Mouse (Mus musculus) lung, embryonic 15.5 days (tissue): ENCODE data around the gene Rnf121. TPM values are rescaled to one million over a fixed set of nuclear protein-coding genes. Genes with fewer than 3 reads are reported as not detected.
"Not testable (repeated sequence)": the region's sequence is repeated elsewhere in the genome, so short reads cannot be mapped to it uniquely, and the experiment has no call there.

Experiments used
- ATAC-seq: fragments of 200-750 bp; cut with Nextera tagmentation; 2 replicates; pipeline ENCODE4 v1.8.0; 2017; ENCODE audit warnings: moderate number of reproducible peaks, borderline replicate concordance; ENCODE audit not compliant: low FRiP score, low TSS enrichment; ENCODE audit errors: extremely low read depth
- H3K27ac ChIP-seq: fragments of 300-500 bp; sonication (generic); 2 replicates; pipeline ENCODE4 v1.5.1; 2015; ENCODE audit warnings: moderate library complexity, mild to moderate bottlenecking, inconsistent platforms
- H3K27me3 ChIP-seq: fragments of 300-500 bp; sonication (generic); 2 replicates; pipeline ENCODE4 v1.6.1; 2015; ENCODE audit warnings: inconsistent platforms
- H3K36me3 ChIP-seq: fragments of 300-500 bp; sonication (generic); 2 replicates; pipeline ENCODE4 v1.6.1; 2015; ENCODE audit warnings: inconsistent platforms
- H3K4me1 ChIP-seq: fragments of 300-500 bp; sonication (generic); 2 replicates; pipeline ENCODE4 v1.6.1; 2015; ENCODE audit warnings: inconsistent platforms
- H3K4me2 ChIP-seq: fragments of 300-500 bp; sonication (generic); 2 replicates; pipeline ENCODE4 v1.6.1; 2015; ENCODE audit warnings: inconsistent platforms, mild to moderate bottlenecking, moderate library complexity
- H3K4me3 ChIP-seq: fragments of 300-500 bp; sonication (generic); 2 replicates; pipeline ENCODE4 v1.5.1; 2015; ENCODE audit warnings: mild to moderate bottlenecking, inconsistent platforms
- H3K9ac ChIP-seq: fragments of 300-500 bp; sonication (generic); 2 replicates; pipeline ENCODE4 v1.6.1; 2015; ENCODE audit warnings: inconsistent platforms
- H3K9me3 ChIP-seq: fragments of 300-500 bp; sonication (generic); 2 replicates; pipeline ENCODE4 v1.6.1; 2016; ENCODE audit warnings: inconsistent platforms
- WGBS: fragments of 180-500 bp; shearing (Covaris S2); methylation state at CpG from one replicate; pipeline ENCODE4 v1.1.7; 2015; 5-methylcytosine and 5-hydroxymethylcytosine counted together
- polyA plus RNA-seq: library from polyadenylated mRNA; unstranded; fragments of >200 nt; fragmentation: Nextera tagmentation; extraction: Ambion mirVana; gene quantifications from 2 replicates; pipeline ENCODE4 v1.2.1, GENCODE M21; 2015

Rnf121 gene
- polyA plus RNA-seq, 1 experiment from 2014 or later, result 25.3 TPM

GRCm38 (mm10) chr7:102061353-102061752, 3.9 kb downstream of the Rnf121 start:
- Histone ChIP-seq H3K4me3 (no peak overlapping the region), H3K27ac (no peak overlapping the region), H3K27me3 (no peaks in the 10 kb centered on the region), H3K4me2 (no peak overlapping the region), H3K36me3 (peaks cover 15% of the 10 kb centered on the region; the same call in 1 of the 2 replicates), H3K4me1 (peaks cover 17% of the 10 kb centered on the region), H3K9ac (no peak overlapping the region), H3K9me3 (no peaks in the 10 kb centered on the region)
- no peak for ATAC-seq
- WGBS, result 84% methylated on average over 3 of the region's 3 CpGs

- H3K4me1 ChIP-seq, ATAC-seq, H3K9ac ChIP-seq, H3K27ac ChIP-seq, H3K9me3 ChIP-seq, H3K4me3 ChIP-seq, H3K27me3 ChIP-seq, H3K36me3 ChIP-seq, H3K4me2 ChIP-seq: not testable (repeated sequence)
Observed at GRCm38 (mm10) chr7:102048524-102048923, 16.7 kb downstream of the Rnf121 start.

- no peak overlapping the region for H3K4me3 ChIP-seq
- no peaks in the 10 kb centered on the region for H3K27me3 ChIP-seq
- peaks cover 41% of the 10 kb centered on the region for H3K36me3 ChIP-seq
- H3K9ac ChIP-seq, result no peak overlapping the region
- ATAC-seq, result no peak
- H3K4me1 ChIP-seq, result no peaks in the 10 kb centered on the region
- no peak overlapping the region for H3K27ac ChIP-seq
- 53% methylated on average over 2 of the region's 2 CpGs for WGBS
- no peaks in the 10 kb centered on the region for H3K9me3 ChIP-seq
- H3K4me2 ChIP-seq, result no peak overlapping the region
Observed at GRCm38 (mm10) chr7:102042314-102042713, 23.0 kb downstream of the Rnf121 start.

GRCm38 (mm10) chr7:102037318-102037717, 28.0 kb downstream of the Rnf121 start:
- H3K27ac ChIP-seq, result no peak overlapping the region
- H3K4me2 ChIP-seq, result no peak overlapping the region
- no peak overlapping the region for H3K9ac ChIP-seq
- no peaks in the 10 kb centered on the region for H3K9me3 ChIP-seq
- H3K27me3 ChIP-seq, result no peaks in the 10 kb centered on the region
- WGBS, result 93% methylated on average over 3 of the region's 3 CpGs
- no peak overlapping the region for H3K4me3 ChIP-seq
- H3K36me3 ChIP-seq, result peaks cover 84% of the 10 kb centered on the region
- no peaks in the 10 kb centered on the region for H3K4me1 ChIP-seq
- no peak for ATAC-seq

GRCm38 (mm10) chr7:102035534-102035933, 29.7 kb downstream of the Rnf121 start:
- H3K9ac ChIP-seq, result no peak overlapping the region
- no peaks in the 10 kb centered on the region for H3K27me3 ChIP-seq
- H3K9me3 ChIP-seq, result no peaks in the 10 kb centered on the region
- H3K4me1 ChIP-seq, result no peaks in the 10 kb centered on the region
- peaks cover 91% of the 10 kb centered on the region for H3K36me3 ChIP-seq
- no peak overlapping the region for H3K4me3 ChIP-seq
- ATAC-seq, result no peak
- WGBS, result 85% methylated on average over 2 of the region's 2 CpGs
- no peak overlapping the region for H3K27ac ChIP-seq
- H3K4me2 ChIP-seq, result no peak overlapping the region

- H3K4me3 ChIP-seq, result no peak overlapping the region
- no peak overlapping the region for H3K9ac ChIP-seq
- 92% methylated on average over 1 of the region's 1 CpGs for WGBS
- peaks cover 86% of the 10 kb centered on the region for H3K36me3 ChIP-seq
- H3K4me1 ChIP-seq, result no peaks in the 10 kb centered on the region
- H3K4me2 ChIP-seq, result no peak overlapping the region
- H3K27me3 ChIP-seq, result no peaks in the 10 kb centered on the region
- no peak for ATAC-seq
- H3K27ac ChIP-seq, result no peak overlapping the region
- no peaks in the 10 kb centered on the region for H3K9me3 ChIP-seq
Observed at GRCm38 (mm10) chr7:102034904-102035303, 30.4 kb downstream of the Rnf121 start.

- no peak for ATAC-seq
- H3K27ac ChIP-seq, result no peak overlapping the region
- no peak overlapping the region for H3K9ac ChIP-seq
- WGBS, result 87% methylated on average over 2 of the region's 2 CpGs
- no peak overlapping the region for H3K4me2 ChIP-seq
- no peaks in the 10 kb centered on the region for H3K9me3 ChIP-seq
- H3K4me1 ChIP-seq, result no peaks in the 10 kb centered on the region
- peaks cover 63% of the 10 kb centered on the region for H3K36me3 ChIP-seq
- no peak overlapping the region for H3K4me3 ChIP-seq
- H3K27me3 ChIP-seq, result no peaks in the 10 kb centered on the region
Observed at GRCm38 (mm10) chr7:102025187-102026119, 39.8 kb downstream of the Rnf121 start.

- Histone ChIP-seq H3K4me3 (no peak overlapping the region), H3K36me3 (peaks cover 61% of the 10 kb centered on the region), H3K27me3 (no peaks in the 10 kb centered on the region), H3K4me2 (no peak overlapping the region), H3K27ac (no peak overlapping the region), H3K9me3 (no peaks in the 10 kb centered on the region), H3K9ac (no peak overlapping the region), H3K4me1 (no peaks in the 10 kb centered on the region)
- 90% methylated on average over 9 of the region's 9 CpGs for WGBS
- ATAC-seq, result no peak
Observed at GRCm38 (mm10) chr7:102023821-102024220, 41.4 kb downstream of the Rnf121 start.

- H3K4me1 ChIP-seq, H3K27me3 ChIP-seq, H3K9me3 ChIP-seq, ATAC-seq, H3K9ac ChIP-seq, H3K4me2 ChIP-seq, H3K4me3 ChIP-seq, H3K27ac ChIP-seq: not testable (repeated sequence)
- peaks cover 70% of the 10 kb centered on the region for H3K36me3 ChIP-seq
- 87% methylated on average over 2 of the region's 2 CpGs for WGBS
Observed at GRCm38 (mm10) chr7:102020934-102021333, 44.3 kb downstream of the Rnf121 start.

GRCm38 (mm10) chr7:102019362-102019761, 45.9 kb downstream of the Rnf121 start:
- no peaks in the 10 kb centered on the region for H3K27me3 ChIP-seq
- H3K9me3 ChIP-seq, result no peaks in the 10 kb centered on the region
- H3K4me3 ChIP-seq, result no peak overlapping the region
- H3K27ac ChIP-seq, result no peak overlapping the region
- ATAC-seq, result no peak
- H3K36me3 ChIP-seq, result peaks cover 76% of the 10 kb centered on the region
- no peak overlapping the region for H3K4me2 ChIP-seq
- H3K4me1 ChIP-seq, result no peaks in the 10 kb centered on the region
- H3K9ac ChIP-seq, result no peak overlapping the region
- WGBS, result 51% methylated on average over 3 of the region's 3 CpGs

GRCm38 (mm10) chr7:102018590-102018989, 46.7 kb downstream of the Rnf121 start, which contains the start of gene Il18bp:
Il18bp (minus strand) TSS chr7:102018690.
- Histone ChIP-seq H3K27ac (no peak within 1 kb of the TSS), H3K4me3 (no peak within 1 kb of the TSS), H3K9ac (no peak within 1 kb of the TSS), H3K9me3 (no peaks in the 10 kb centered on the region), H3K4me1 (no peaks in the 10 kb centered on the region), H3K4me2 (no peak within 1 kb of the TSS), H3K36me3 (peaks cover 79% of the 10 kb centered on the region), H3K27me3 (no peaks in the 10 kb centered on the region)
- ATAC-seq, result no peak
- WGBS, result 76% methylated on average over 3 of the region's 3 CpGs

- no peak overlapping the region for H3K4me3 ChIP-seq
- H3K9me3 ChIP-seq, result no peaks in the 10 kb centered on the region
- H3K4me2 ChIP-seq, result no peak overlapping the region
- no peaks in the 10 kb centered on the region for H3K27me3 ChIP-seq
- H3K4me1 ChIP-seq, result no peaks in the 10 kb centered on the region
- peaks cover 79% of the 10 kb centered on the region for H3K36me3 ChIP-seq
- WGBS, result 75% methylated on average over 7 of the region's 7 CpGs
- no peak overlapping the region for H3K9ac ChIP-seq
- no peak for ATAC-seq
- no peak overlapping the region for H3K27ac ChIP-seq
Observed at GRCm38 (mm10) chr7:102018034-102018433, 47.2 kb downstream of the Rnf121 start.
